Mouse (Mus musculus) kidney, adult 8-10 months (tissue): ENCODE data around the gene Gm10413.
"Not testable (repeated sequence)": the region's sequence is repeated elsewhere in the genome, so short reads cannot be mapped to it uniquely, and the experiment has no call there.

Source experiments
- DNase-seq, 2 experiments: peaks; one replicate each; pipeline ENCODE4 v3.0.0; 2022

Gene Gm10413

GRCm38 (mm10) chr14:3394793-3395192 lies at the start of gene Gm10413:
Gm10413 (plus strand) TSS chr14:3395093.
- not testable (repeated sequence) for DNase-seq

- DNase-seq: not testable (repeated sequence)
These were observed 17.4 kb downstream of the Gm10413 start, which contains the start of gene Gm10409 for GRCm38 (mm10) chr14:3412314-3412713. Gm10409 (plus strand) TSS chr14:3412614.

GRCm38 (mm10) chr14:3427803-3428202 lies 32.9 kb downstream of the Gm10413 start, which contains the start of gene Gm3005:
Gm3005 (plus strand) TSS chr14:3428103.
- DNase-seq: not testable (repeated sequence)

- not testable (repeated sequence) for DNase-seq
These were observed 54.2 kb downstream of the Gm10413 start, which contains the start of gene Gm10408 for GRCm38 (mm10) chr14:3449079-3449478. Gm10408 (plus strand) TSS chr14:3449379.
